Mouse (Mus musculus) right cerebral cortex, postnatal 36 days (tissue): ENCODE measurements at regions not wholly inside any gene's neighbourhood (a gene's known extent, or its start where the extent isn't known, plus 50 kb on each side); places are given as distances from the start of the nearest gene placed in this dataset.

Source experiments
- DNase-seq, 2 experiments: peaks; one replicate each; pipeline ENCODE4 v3.0.0; 2022; ENCODE audit warnings: low spot score in 2 of 2, mixed read lengths in 1 of 2

GRCm38 (mm10) chr9:84178705-84179104 is 253.8 kb downstream of the Bckdhb start:
- DNase-seq: no peak

- no peak for DNase-seq
Observed at GRCm38 (mm10) chr9:84179238-84179637, 254.3 kb downstream of the Bckdhb start.

GRCm38 (mm10) chr9:84183637-84184374 is 258.9 kb downstream of the Bckdhb start:
- no peak for DNase-seq

GRCm38 (mm10) chr9:84187531-84187930 is 262.6 kb downstream of the Bckdhb start:
- DNase-seq: no peak

GRCm38 (mm10) chr9:84193405-84193804 is 268.5 kb downstream of the Bckdhb start:
- DNase-seq: no peak

GRCm38 (mm10) chr9:84194716-84195115 is 269.8 kb downstream of the Bckdhb start:
- peak; percentile 39 to 57 for DNase-seq

- DNase-seq: no peak
Observed at GRCm38 (mm10) chr9:84195338-84195737, 270.4 kb downstream of the Bckdhb start.

- no peak for DNase-seq
Observed at GRCm38 (mm10) chr9:84200208-84200607, 275.3 kb downstream of the Bckdhb start.

GRCm38 (mm10) chr9:84204056-84204455 is 279.1 kb downstream of the Bckdhb start:
- DNase-seq: no peak

- DNase-seq: no peak
Observed at GRCm38 (mm10) chr9:84240491-84240975, 315.6 kb downstream of the Bckdhb start.

GRCm38 (mm10) chr9:84249765-84250164 is 324.8 kb downstream of the Bckdhb start:
- no peak for DNase-seq

- peak in 1 of 2 experiments; percentile 8 for DNase-seq
Observed at GRCm38 (mm10) chr9:84253022-84253991, 328.4 kb downstream of the Bckdhb start.

GRCm38 (mm10) chr9:84258488-84258887 is 333.5 kb downstream of the Bckdhb start:
- DNase-seq: no peak

- no peak for DNase-seq
Observed at GRCm38 (mm10) chr9:84259751-84260150, 334.8 kb downstream of the Bckdhb start.

GRCm38 (mm10) chr9:84262151-84262550 is 337.2 kb downstream of the Bckdhb start:
- no peak for DNase-seq

- no peak for DNase-seq
Observed at GRCm38 (mm10) chr9:84266974-84267373, 342.0 kb downstream of the Bckdhb start.

- DNase-seq: no peak
Observed at GRCm38 (mm10) chr9:84274608-84275007, 349.7 kb downstream of the Bckdhb start.

GRCm38 (mm10) chr9:84278295-84278694 is 353.4 kb downstream of the Bckdhb start:
- no peak for DNase-seq

- no peak for DNase-seq
Observed at GRCm38 (mm10) chr9:84278731-84279130, 353.8 kb downstream of the Bckdhb start.

- no peak for DNase-seq
Observed at GRCm38 (mm10) chr9:84280898-84281297, 356.0 kb downstream of the Bckdhb start.

GRCm38 (mm10) chr9:84281610-84282009 is 356.7 kb downstream of the Bckdhb start:
- no peak for DNase-seq

GRCm38 (mm10) chr9:84283296-84283695 is 358.4 kb downstream of the Bckdhb start:
- no peak for DNase-seq
